Mouse (Mus musculus): ENCODE measurements around the gene Vmn1r94.
"Not testable (repeated sequence)": the region's sequence is repeated elsewhere in the genome, so short reads cannot be mapped to it uniquely, and the experiment has no call there.

The Vmn1r94 gene

GRCm38 (mm10) chr7:20168277-20168676 is at the start of gene Vmn1r94:
Vmn1r94 (minus strand) TSS chr7:20168377.
- DNase-seq: not testable (repeated sequence)

GRCm38 (mm10) chr7:20205507-20205906 is 37.3 kb upstream of the Vmn1r94 start, which contains the start of gene Gm6164:
Gm6164 (minus strand) TSS chr7:20205607.
- DNase-seq: not testable (repeated sequence)

GRCm38 (mm10) chr7:20193410-20193809 is 25.2 kb upstream of the Vmn1r94 start, which contains the start of gene Vmn1r95:
Vmn1r95 (plus strand) TSS chr7:20193710.
- not testable (repeated sequence) for DNase-seq

- not testable (repeated sequence) for DNase-seq
These were observed 29.2 kb downstream of the Vmn1r94 start, which contains the start of gene Vmn1r93 for GRCm38 (mm10) chr7:20138988-20139387. Vmn1r93 (minus strand) TSS chr7:20139088.

- not testable (repeated sequence) for DNase-seq
These were observed 45.7 kb downstream of the Vmn1r94 start, which contains the start of gene Gm16442 for GRCm38 (mm10) chr7:20122479-20122878. Gm16442 (minus strand) TSS chr7:20122579.

Measured in heart, adult 11 months (tissue).